9 mouse cellular contexts compared by ENCODE assay signal in the genomic region with DNA sequence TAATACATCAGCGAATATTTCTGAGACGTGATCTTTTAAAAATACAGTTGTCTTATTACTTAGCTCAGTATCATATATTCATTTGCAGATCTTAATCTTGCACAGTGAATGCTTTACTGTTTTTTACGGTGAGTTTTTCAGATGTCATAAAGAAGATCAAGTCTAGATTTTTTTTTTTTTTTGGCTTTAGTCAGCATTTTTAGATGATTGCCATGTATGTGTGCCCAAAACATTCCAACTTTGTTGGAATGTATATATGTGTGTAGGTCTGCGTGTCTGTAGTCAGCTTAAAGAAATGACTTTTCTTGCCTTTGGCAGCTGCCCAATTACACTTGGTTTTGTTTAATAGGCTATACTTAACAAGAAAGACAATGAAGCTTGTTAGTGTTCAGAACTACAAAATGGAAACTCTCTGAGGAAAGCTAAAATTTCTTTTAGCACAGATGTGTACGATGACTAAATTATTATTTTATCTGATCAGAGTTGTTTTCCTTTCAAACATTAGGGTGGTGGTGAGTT. TPM values are rescaled to one million over a fixed set of nuclear protein-coding genes. Genes with fewer than 3 reads are reported as not detected.
DNase-seq lines count a peak whose midpoint lies in the region; ATAC-seq and TF ChIP-seq lines count a peak whose summit lies in the region.
"Had no signal": no experiment of that assay in that cellular context is flagged by ENCODE, and none has a peak within 500 bp of the region (broad histone marks: within the 10 kb centered on the region; RNA-seq: fewer than 3 reads in every experiment).

No protein-coding gene starts in this region.

- no peak overlapping the region for H3K27ac ChIP-seq in lung, embryonic 14.5 days (ENCODE audit: low read depth)
- no peak overlapping the region for H3K27ac ChIP-seq in embryonic facial prominence, embryonic 13.5 days
- H3K27ac ChIP-seq in intestine, postnatal 0 days (ENCODE audit: low read depth, low read length) = no peak overlapping the region
- H3K27ac ChIP-seq in neural tube, embryonic 14.5 days (ENCODE audit: low read depth, low read length) = no peak overlapping the region

- peak; percentile 50 for DNase-seq in lung, embryonic 14.5 days
- no peak for DNase-seq in lung, postnatal 10 days
- no peak for DNase-seq in cerebellum, adult 11-12 months
- no peak for DNase-seq in cerebellum, adult 9-10 months
- DNase-seq in left cerebral cortex, adult 9 months (ENCODE audit: low spot score in 2 of 2) = no peak
- DNase-seq: adrenal gland, postnatal 36 days had no signal

- no peaks in the 10 kb centered on the region for H3K27me3 ChIP-seq in lung, embryonic 14.5 days (ENCODE audit: insufficient read depth, low read length)
- H3K27me3 ChIP-seq in embryonic facial prominence, embryonic 13.5 days = no peaks in the 10 kb centered on the region
- H3K27me3 ChIP-seq in intestine, postnatal 0 days (replicated peaks; ENCODE audit: control insufficient read depth, insufficient read depth, low read length) = no peaks in the 10 kb centered on the region
- no peaks in the 10 kb centered on the region for H3K27me3 ChIP-seq in neural tube, embryonic 14.5 days (ENCODE audit: control insufficient read depth, insufficient read depth, low read length)

- no peak for ATAC-seq in lung, embryonic 14.5 days (ENCODE audit: insufficient read depth)
- no peak for ATAC-seq in embryonic facial prominence, embryonic 13.5 days (ENCODE audit: insufficient number of reproducible peaks, insufficient read depth, low FRiP score, low TSS enrichment, low read depth)
- ATAC-seq in intestine, postnatal 0 days = no peak
- no peak for ATAC-seq in neural tube, embryonic 14.5 days (ENCODE audit: low read depth)

- TF ChIP-seq CTCF in lung, embryonic 14.5 days (IDR thresholded peaks at IDR 0.05; ENCODE audit: low read depth) = no peak
- TF ChIP-seq CTCF in intestine, postnatal 0 days (IDR thresholded peaks at IDR 0.05; ENCODE audit: low read depth) = no peak

- no peak overlapping the region for H3K9ac ChIP-seq in lung, embryonic 14.5 days
- no peak overlapping the region for H3K9ac ChIP-seq in embryonic facial prominence, embryonic 13.5 days
- H3K9ac ChIP-seq in intestine, postnatal 0 days (ENCODE audit: low read depth, low read length) = no peak overlapping the region
- no peak overlapping the region for H3K9ac ChIP-seq in neural tube, embryonic 14.5 days (replicated peaks; ENCODE audit: low read depth, low read length)

- H3K9me3 ChIP-seq in lung, embryonic 14.5 days (ENCODE audit: low read depth, low read length) = no peaks in the 10 kb centered on the region
- H3K9me3 ChIP-seq in embryonic facial prominence, embryonic 13.5 days = no peaks in the 10 kb centered on the region
- no peaks in the 10 kb centered on the region for H3K9me3 ChIP-seq in intestine, postnatal 0 days (ENCODE audit: control insufficient read depth)
- H3K9me3 ChIP-seq in neural tube, embryonic 14.5 days (ENCODE audit: control insufficient read depth, low read length) = no peaks in the 10 kb centered on the region

- whole genome bisulfite sequencing in lung, embryonic 14.5 days = 56% methylated on average over 5 of the region's 5 CpGs
- WGBS in embryonic facial prominence, embryonic 13.5 days = 60% methylated on average over 5 of the region's 5 CpGs
- 34% methylated on average over 5 of the region's 5 CpGs for WGBS in intestine, postnatal 0 days
- WGBS in neural tube, embryonic 14.5 days = 69% methylated on average over 5 of the region's 5 CpGs

- peak overlapping the region; percentile 99 for H3K4me3 ChIP-seq in lung, embryonic 14.5 days (ENCODE audit: low read depth, low read length)
- peak overlapping the region; percentile 17; the same call in 1 of the 2 replicates for H3K4me3 ChIP-seq in embryonic facial prominence, embryonic 13.5 days
- H3K4me3 ChIP-seq in intestine, postnatal 0 days (ENCODE audit: low read depth, low read length) = peak overlapping the region; percentile 99
- H3K4me3 ChIP-seq in neural tube, embryonic 14.5 days (ENCODE audit: low read depth, low read length) = peak overlapping the region; percentile 8; the same call in 1 of the 2 replicates

- H3K4me2 ChIP-seq in lung, embryonic 14.5 days = peak overlapping the region; percentile 83
- H3K4me2 ChIP-seq in embryonic facial prominence, embryonic 13.5 days = peak overlapping the region; percentile 83
- H3K4me2 ChIP-seq in intestine, postnatal 0 days (replicated peaks; ENCODE audit: low read depth) = peak overlapping the region; percentile 80
- H3K4me2 ChIP-seq in neural tube, embryonic 14.5 days (ENCODE audit: low read depth, low read length) = no peak overlapping the region

- peaks cover 17% of the 10 kb centered on the region; the same call in 1 of the 2 replicates for H3K36me3 ChIP-seq in lung, embryonic 14.5 days (ENCODE audit: insufficient read depth)
- peaks cover 12% of the 10 kb centered on the region; the same call in 1 of the 2 replicates for H3K36me3 ChIP-seq in embryonic facial prominence, embryonic 13.5 days
- peaks cover 7% of the 10 kb centered on the region; the same call in 1 of the 2 replicates for H3K36me3 ChIP-seq in intestine, postnatal 0 days (ENCODE audit: control insufficient read depth, insufficient read depth)
- no peaks in the 10 kb centered on the region for H3K36me3 ChIP-seq in neural tube, embryonic 14.5 days (ENCODE audit: control insufficient read depth, insufficient read depth, low read length)

- H3K4me1 ChIP-seq in lung, embryonic 14.5 days (ENCODE audit: insufficient read depth) = peaks cover 6% of the 10 kb centered on the region; the same call in 1 of the 2 replicates
- H3K4me1 ChIP-seq in embryonic facial prominence, embryonic 13.5 days = no peaks in the 10 kb centered on the region
- 0 out of 2 replicates have a peak, but pooled peaks cover 6% of the 10 kb centered on the region for H3K4me1 ChIP-seq in intestine, postnatal 0 days (replicated peaks; ENCODE audit: control insufficient read depth, insufficient read depth, low read length)
- peaks cover 16% of the 10 kb centered on the region; the same call in 1 of the 2 replicates for H3K4me1 ChIP-seq in neural tube, embryonic 14.5 days (ENCODE audit: control insufficient read depth, insufficient read depth, low read length)

RNA-seq across cellular contexts. Expression of a gene that starts 1.7 kb away (rescaled TPM):
- polyA plus RNA-seq in lung, embryonic 14.5 days (2014; fragmentation: Nextera tagmentation; extraction: Ambion mirVana) = 28.2 and 29.2 TPM in 2 replicates
- polyA plus RNA-seq in embryonic facial prominence, embryonic 13.5 days (2015; fragmentation: Nextera tagmentation; extraction: Ambion mirVana) = 29.9 and 30.5 TPM in 2 replicates
- polyA plus RNA-seq in intestine, postnatal 0 days (2015; fragmentation: Nextera tagmentation; extraction: Ambion mirVana) = 18.2 and 20.2 TPM in 2 replicates
- polyA plus RNA-seq in neural tube, embryonic 14.5 days (2014; fragmentation: Nextera tagmentation; extraction: Ambion mirVana) = 15.4 and 18.5 TPM in 2 replicates

Comparison
In these comparisons a context has a peak if more than half of its experiments do, and no peak if none do; other contexts are left out.
1. H3K4me3 ChIP-seq: peak in every context shown above with its lines; median percentile 99 in lung, embryonic 14.5 days; 99 in intestine, postnatal 0 days; 17 in embryonic facial prominence, embryonic 13.5 days; 8 in neural tube, embryonic 14.5 days.